Mouse (Mus musculus) midbrain, embryonic 14.5 days (tissue): Measurements from ENCODE around the gene Olfr136. TPM values are rescaled to one million over a fixed set of nuclear protein-coding genes. Genes with fewer than 3 reads are reported as not detected.

Experiments used
- ATAC-seq: fragments of 200-750 bp; cut with Nextera tagmentation; 2 replicates; pipeline ENCODE4 v1.8.0; 2017; ENCODE audit warnings: moderate number of reproducible peaks, moderate library complexity; ENCODE audit not compliant: low FRiP score, low TSS enrichment
- DNase-seq: peaks from one replicate; pipeline ENCODE4 v3.0.0-alpha.2; 2015
- H3K27ac ChIP-seq: fragments of 300-500 bp; sonication (generic); replicated peaks from 2 replicates; pipeline ENCODE4 v1.5.1; 2014; ENCODE audit warnings: mild to moderate bottlenecking, low read depth, low read length, moderate library complexity
- H3K27me3 ChIP-seq: fragments of 300-500 bp; sonication (generic); 2 replicates; pipeline ENCODE4 v1.6.1; 2014; ENCODE audit warnings: low read length, control low read depth, mixed read lengths; ENCODE audit not compliant: control insufficient read depth, insufficient read depth
- H3K36me3 ChIP-seq: fragments of 300-500 bp; sonication (generic); 2 replicates; pipeline ENCODE4 v1.6.1; 2014; ENCODE audit warnings: low read length, control low read depth; ENCODE audit not compliant: control insufficient read depth, insufficient read depth
- H3K4me1 ChIP-seq: fragments of 300-500 bp; sonication (generic); 2 replicates; pipeline ENCODE4 v1.6.1; 2014; ENCODE audit warnings: mild to moderate bottlenecking, antibody characterized with exemption, low read length, control low read depth; ENCODE audit not compliant: control insufficient read depth, insufficient read depth
- H3K4me2 ChIP-seq: fragments of 300-500 bp; sonication (generic); 2 replicates; pipeline ENCODE4 v1.6.1; 2014; ENCODE audit warnings: mild to moderate bottlenecking, low read length, moderate library complexity
- H3K4me3 ChIP-seq: fragments of 300-500 bp; sonication (generic); replicated peaks from 2 replicates; pipeline ENCODE4 v1.5.1; 2014; ENCODE audit warnings: low read depth, low read length
- H3K9ac ChIP-seq: fragments of 300-500 bp; sonication (generic); replicated peaks from 2 replicates; pipeline ENCODE4 v1.6.1; 2014; ENCODE audit warnings: mild to moderate bottlenecking, low read length, moderate library complexity
- H3K9me3 ChIP-seq: fragments of 300-500 bp; sonication (generic); 2 replicates; pipeline ENCODE4 v1.6.1; 2016; ENCODE audit warnings: low read length, control low read depth, mixed read lengths; ENCODE audit not compliant: control insufficient read depth
- polyA plus RNA-seq: library from polyadenylated mRNA; unstranded; fragments of >200 nt; fragmentation: Nextera tagmentation; extraction: Ambion mirVana; gene quantifications from 2 replicates; pipeline ENCODE4 v1.2.1, GENCODE M21; 2014

The Olfr136 gene
- polyA plus RNA-seq = not detected in 2 replicates

GRCm38 (mm10) chr17:38329531-38329930 lies at the start of gene Olfr136:
TSS of gene Olfr136 (plus strand) at chr17:38329831.
- H3K9me3 ChIP-seq = peaks cover 5% of the 10 kb centered on the region; the same call in 1 of the 2 replicates
- no peak for DNase-seq
- no peak within 1 kb of the TSS for H3K4me3 ChIP-seq
- H3K4me2 ChIP-seq = no peak within 1 kb of the TSS
- no peak within 1 kb of the TSS for H3K27ac ChIP-seq
- ATAC-seq = no peak
- no peaks in the 10 kb centered on the region for H3K36me3 ChIP-seq
- no peak within 1 kb of the TSS for H3K9ac ChIP-seq
- H3K27me3 ChIP-seq = no peaks in the 10 kb centered on the region
- no peaks in the 10 kb centered on the region for H3K4me1 ChIP-seq

GRCm38 (mm10) chr17:38307470-38307869 lies 22.2 kb upstream of the Olfr136 start, which contains the start of gene Olfr137:
TSS of gene Olfr137 (minus strand) at chr17:38307570.
- Histone ChIP-seq H3K4me2 (no peak within 1 kb of the TSS), H3K4me1 (no peaks in the 10 kb centered on the region), H3K9me3 (peaks cover 7% of the 10 kb centered on the region; the same call in 1 of the 2 replicates), H3K27me3 (no peaks in the 10 kb centered on the region), H3K4me3 (no peak within 1 kb of the TSS), H3K9ac (no peak within 1 kb of the TSS), H3K27ac (no peak within 1 kb of the TSS), H3K36me3 (no peaks in the 10 kb centered on the region)
- DNase-seq (no peak), ATAC-seq (no peak)

Other genes with a start within 250 kb of the Olfr136 start
- gene Olfr131, start 241.1 kb upstream of the Olfr136 start, polyA plus RNA-seq = not detected in 2 replicates
- gene Olfr132, start 195.3 kb upstream of the Olfr136 start, polyA plus RNA-seq = not detected in 2 replicates
- not detected in 2 replicates for gene Olfr133, start 184.6 kb upstream of the Olfr136 start, polyA plus RNA-seq
- not detected in 2 replicates for gene Olfr134, start 158.4 kb upstream of the Olfr136 start, polyA plus RNA-seq
- not detected in 2 replicates for gene Olfr135, start 125.5 kb upstream of the Olfr136 start, polyA plus RNA-seq
- gene Olfr138, start 68.8 kb upstream of the Olfr136 start, polyA plus RNA-seq = not detected in 2 replicates
- not detected in 2 replicates for gene Olfr137, start 22.3 kb upstream of the Olfr136 start, polyA plus RNA-seq
- gene Esp36, start 90.4 kb downstream of the Olfr136 start, polyA plus RNA-seq = not detected in 2 replicates
- not detected in 2 replicates for gene Esp34, start 224.4 kb downstream of the Olfr136 start, polyA plus RNA-seq